Mouse (Mus musculus) midbrain, embryonic 14.5 days (tissue): Measurements from ENCODE around the gene Ckap2. TPM values are rescaled to one million over a fixed set of nuclear protein-coding genes. Genes with fewer than 3 reads are reported as not detected.
A peak's percentile ranks its signal among the peaks of the same experiment; 100 is the strongest.

ENCODE experiments used
- ATAC-seq: fragments of 200-750 bp; cut with Nextera tagmentation; 2 replicates; pipeline ENCODE4 v1.8.0; 2017; ENCODE audit warnings: moderate number of reproducible peaks, moderate library complexity; ENCODE audit not compliant: low FRiP score, low TSS enrichment
- DNase-seq: peaks from one replicate; pipeline ENCODE4 v3.0.0-alpha.2; 2015
- H3K27ac ChIP-seq: fragments of 300-500 bp; sonication (generic); replicated peaks from 2 replicates; pipeline ENCODE4 v1.5.1; 2014; ENCODE audit warnings: mild to moderate bottlenecking, low read depth, low read length, moderate library complexity
- H3K27me3 ChIP-seq: fragments of 300-500 bp; sonication (generic); 2 replicates; pipeline ENCODE4 v1.6.1; 2014; ENCODE audit warnings: low read length, control low read depth, mixed read lengths; ENCODE audit not compliant: control insufficient read depth, insufficient read depth
- H3K36me3 ChIP-seq: fragments of 300-500 bp; sonication (generic); 2 replicates; pipeline ENCODE4 v1.6.1; 2014; ENCODE audit warnings: low read length, control low read depth; ENCODE audit not compliant: control insufficient read depth, insufficient read depth
- H3K4me1 ChIP-seq: fragments of 300-500 bp; sonication (generic); 2 replicates; pipeline ENCODE4 v1.6.1; 2014; ENCODE audit warnings: mild to moderate bottlenecking, antibody characterized with exemption, low read length, control low read depth; ENCODE audit not compliant: control insufficient read depth, insufficient read depth
- H3K4me2 ChIP-seq: fragments of 300-500 bp; sonication (generic); 2 replicates; pipeline ENCODE4 v1.6.1; 2014; ENCODE audit warnings: mild to moderate bottlenecking, low read length, moderate library complexity
- H3K4me3 ChIP-seq: fragments of 300-500 bp; sonication (generic); replicated peaks from 2 replicates; pipeline ENCODE4 v1.5.1; 2014; ENCODE audit warnings: low read depth, low read length
- H3K9ac ChIP-seq: fragments of 300-500 bp; sonication (generic); replicated peaks from 2 replicates; pipeline ENCODE4 v1.6.1; 2014; ENCODE audit warnings: mild to moderate bottlenecking, low read length, moderate library complexity
- H3K9me3 ChIP-seq: fragments of 300-500 bp; sonication (generic); 2 replicates; pipeline ENCODE4 v1.6.1; 2016; ENCODE audit warnings: low read length, control low read depth, mixed read lengths; ENCODE audit not compliant: control insufficient read depth
- WGBS: fragments of 180-500 bp; shearing (Covaris S2); extraction: QIAGEN DNeasy Blood & Tissue Kit; methylation state at CpG from one replicate; pipeline ENCODE4 v1.1.7; 2014; 5-methylcytosine and 5-hydroxymethylcytosine counted together
- polyA plus RNA-seq: library from polyadenylated mRNA; unstranded; fragments of >200 nt; fragmentation: Nextera tagmentation; extraction: Ambion mirVana; gene quantifications from 2 replicates; pipeline ENCODE4 v1.2.1, GENCODE M21; 2014

The Ckap2 gene
- 8.3 and 15.5 TPM in 2 replicates for polyA plus RNA-seq

DNA sequence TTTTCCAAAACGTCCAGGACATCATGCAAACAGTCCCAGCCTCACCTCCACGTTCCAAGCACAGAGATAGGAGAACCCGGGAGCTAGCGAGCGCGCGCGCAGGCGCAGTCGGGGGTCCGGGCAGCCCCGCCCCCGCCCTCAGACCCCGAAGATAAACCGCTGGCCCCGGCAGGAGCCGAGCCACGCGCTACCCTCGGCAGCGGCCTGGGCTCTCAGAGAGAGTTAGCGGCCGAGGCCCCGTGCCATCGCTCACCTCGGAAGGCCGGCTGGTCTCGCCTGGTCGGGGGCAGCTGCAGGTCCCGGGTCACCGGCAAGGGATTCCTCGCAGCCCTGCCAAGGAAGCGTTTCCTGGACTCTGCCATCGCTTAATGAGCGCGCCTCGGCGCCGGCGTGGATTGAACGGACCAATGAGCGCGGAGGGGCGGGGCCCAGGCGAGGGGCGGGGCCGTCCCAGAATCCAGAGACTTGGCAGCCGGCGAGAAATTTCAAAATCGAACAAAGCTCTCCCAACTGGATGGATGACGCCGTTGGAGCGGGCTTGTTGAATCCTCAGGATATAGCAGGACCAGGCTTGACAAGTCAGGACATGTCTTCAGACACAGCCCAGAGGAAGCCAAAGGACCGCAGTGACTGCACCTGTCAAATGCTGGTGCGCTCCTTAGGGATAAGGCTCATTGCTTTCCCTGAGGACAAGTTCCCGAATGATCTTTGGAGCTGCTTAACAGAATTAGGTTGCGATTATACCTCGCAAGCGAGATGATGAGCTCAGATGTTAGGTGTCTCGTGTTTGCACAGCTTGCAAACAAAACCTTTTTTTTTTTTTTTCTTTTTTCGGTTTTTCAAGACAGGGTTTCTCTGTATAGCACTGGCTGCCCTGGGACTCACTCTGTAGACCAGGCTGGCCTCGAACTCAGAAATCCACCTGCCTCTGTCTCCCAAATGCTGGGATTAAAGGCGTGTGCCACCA, at the start of gene Ckap2:
Gene Ckap2 (minus strand): TSS at position 389 of the 967 bp plus-strand sequence.
- Histone ChIP-seq H3K36me3 (no peaks in the 10 kb centered on the region), H3K4me3 (peak within 1 kb of the TSS; percentile 79), H3K4me2 (peak within 1 kb of the TSS; percentile 82), H3K27me3 (no peaks in the 10 kb centered on the region), H3K27ac (peak within 1 kb of the TSS; percentile 82), H3K4me1 (peaks cover 3% of the 10 kb centered on the region; the same call in 1 of the 2 replicates), H3K9ac (peak within 1 kb of the TSS; percentile 65), H3K9me3 (no peaks in the 10 kb centered on the region)
- DNase-seq (peak; percentile 97), ATAC-seq (peak; percentile 98)
- whole genome bisulfite sequencing: 2% methylated on average over 63 of the region's 63 CpGs

- Histone ChIP-seq H3K9me3 (no peaks in the 10 kb centered on the region), H3K4me3 (no peak overlapping the region), H3K27ac (no peak overlapping the region), H3K27me3 (peaks cover 9% of the 10 kb centered on the region; the same call in 1 of the 2 replicates), H3K4me1 (peaks cover 7% of the 10 kb centered on the region; the same call in 1 of the 2 replicates), H3K9ac (no peak overlapping the region), H3K36me3 (no peaks in the 10 kb centered on the region), H3K4me2 (no peak overlapping the region)
- WGBS: 22% methylated on average over 7 of the region's 7 CpGs
- no peak for ATAC-seq
- DNase-seq: peak; percentile 14
Observed at GRCm38 (mm10) chr8:22228621-22229020, 43.0 kb upstream of the Ckap2 start.

GRCm38 (mm10) chr8:22227061-22227877, 41.6 kb upstream of the Ckap2 start, which contains the start of gene Thsd1:
TSS of gene Thsd1 (plus strand) at chr8:22227313.
- peak within 1 kb of the TSS; percentile 65 for H3K9ac ChIP-seq
- no peak within 1 kb of the TSS for H3K27ac ChIP-seq
- WGBS: under 1% methylated on average over 39 of the region's 39 CpGs
- H3K27me3 ChIP-seq: peaks cover 9% of the 10 kb centered on the region; the same call in 1 of the 2 replicates
- H3K9me3 ChIP-seq: no peaks in the 10 kb centered on the region
- H3K4me1 ChIP-seq: peaks cover 7% of the 10 kb centered on the region; the same call in 1 of the 2 replicates
- DNase-seq (peak; percentile 61), ATAC-seq (peak; percentile 76)
- no peaks in the 10 kb centered on the region; the same call in 1 of the 2 replicates for H3K36me3 ChIP-seq
- H3K4me2 ChIP-seq: peak within 1 kb of the TSS; percentile 98
- H3K4me3 ChIP-seq: peak within 1 kb of the TSS; percentile 48

DNA sequence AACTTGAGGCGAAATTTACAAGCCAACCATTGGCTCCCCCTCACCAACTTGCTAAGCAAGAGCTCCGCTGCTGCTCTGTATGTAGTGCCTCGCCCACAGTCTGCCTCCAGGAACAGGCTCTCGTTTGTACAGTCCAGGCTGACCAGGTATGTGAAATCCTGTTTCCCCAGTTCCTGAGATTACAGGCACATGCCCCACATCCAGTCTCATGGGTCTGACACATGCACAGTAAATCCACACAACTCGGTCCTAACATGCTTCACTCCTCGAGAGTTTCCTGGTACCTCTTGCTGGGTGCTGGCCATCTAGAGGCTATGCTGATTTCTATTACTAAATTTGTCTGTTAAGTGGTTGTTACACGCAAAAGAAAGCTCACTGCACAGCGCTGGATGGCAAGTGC, 40.7 kb upstream of the Ckap2 start:
- Histone ChIP-seq H3K4me1 (peaks cover 7% of the 10 kb centered on the region; the same call in 1 of the 2 replicates), H3K9ac (no peak overlapping the region), H3K4me2 (no peak overlapping the region), H3K36me3 (peaks cover 4% of the 10 kb centered on the region; the same call in 1 of the 2 replicates), H3K27ac (no peak overlapping the region), H3K27me3 (peaks cover 9% of the 10 kb centered on the region; the same call in 1 of the 2 replicates), H3K9me3 (no peaks in the 10 kb centered on the region), H3K4me3 (no peak overlapping the region)
- WGBS: 68% methylated on average over 8 of the region's 8 CpGs
- DNase-seq: no peak
- ATAC-seq: no peak

GRCm38 (mm10) chr8:22214826-22215225, 29.2 kb upstream of the Ckap2 start:
- no peaks in the 10 kb centered on the region for H3K9me3 ChIP-seq
- H3K9ac ChIP-seq: no peak overlapping the region
- DNase-seq (no peak), ATAC-seq (no peak)
- no peak overlapping the region for H3K4me2 ChIP-seq
- H3K27ac ChIP-seq: no peak overlapping the region
- H3K4me3 ChIP-seq: no peak overlapping the region
- H3K36me3 ChIP-seq: peaks cover 68% of the 10 kb centered on the region
- no peaks in the 10 kb centered on the region for H3K27me3 ChIP-seq
- 96% methylated on average over 10 of the region's 10 CpGs for WGBS
- H3K4me1 ChIP-seq: no peaks in the 10 kb centered on the region

DNA sequence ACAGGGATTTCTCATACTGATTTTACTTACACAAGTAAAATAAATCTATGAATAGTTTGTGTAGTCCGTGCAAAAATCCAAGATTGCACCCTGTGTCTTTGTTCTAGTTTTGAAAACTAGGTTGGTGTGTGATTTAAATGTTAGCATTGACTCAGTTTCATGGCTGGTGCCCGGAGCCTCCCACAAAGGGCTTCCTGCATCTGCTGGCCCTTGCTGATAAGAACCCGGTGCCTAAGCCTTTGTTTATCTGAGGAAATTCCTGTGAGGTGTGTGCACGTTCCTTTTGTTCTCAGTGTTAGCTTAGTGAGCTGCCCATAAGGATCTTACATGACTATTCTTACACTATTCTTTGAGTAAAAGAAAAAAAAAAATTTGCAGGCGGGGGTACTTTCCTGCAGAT, 23.4 kb upstream of the Ckap2 start:
- Histone ChIP-seq H3K36me3 (peaks cover 43% of the 10 kb centered on the region), H3K4me3 (no peak overlapping the region), H3K4me1 (no peaks in the 10 kb centered on the region), H3K9ac (no peak overlapping the region), H3K27me3 (no peaks in the 10 kb centered on the region), H3K9me3 (no peaks in the 10 kb centered on the region), H3K4me2 (no peak overlapping the region), H3K27ac (no peak overlapping the region)
- no peak for ATAC-seq
- 63% methylated on average over 5 of the region's 5 CpGs for WGBS
- no peak for DNase-seq

- H3K36me3 ChIP-seq: peaks cover 49% of the 10 kb centered on the region
- DNase-seq (no peak), ATAC-seq (no peak)
- 91% methylated on average over 4 of the region's 4 CpGs for WGBS
- no peak overlapping the region for H3K4me2 ChIP-seq
- no peaks in the 10 kb centered on the region for H3K9me3 ChIP-seq
- H3K9ac ChIP-seq: no peak overlapping the region
- H3K4me3 ChIP-seq: no peak overlapping the region
- H3K27ac ChIP-seq: no peak overlapping the region
- no peaks in the 10 kb centered on the region for H3K27me3 ChIP-seq
- no peaks in the 10 kb centered on the region for H3K4me1 ChIP-seq
Observed at GRCm38 (mm10) chr8:22207535-22207934, 21.9 kb upstream of the Ckap2 start.

DNA sequence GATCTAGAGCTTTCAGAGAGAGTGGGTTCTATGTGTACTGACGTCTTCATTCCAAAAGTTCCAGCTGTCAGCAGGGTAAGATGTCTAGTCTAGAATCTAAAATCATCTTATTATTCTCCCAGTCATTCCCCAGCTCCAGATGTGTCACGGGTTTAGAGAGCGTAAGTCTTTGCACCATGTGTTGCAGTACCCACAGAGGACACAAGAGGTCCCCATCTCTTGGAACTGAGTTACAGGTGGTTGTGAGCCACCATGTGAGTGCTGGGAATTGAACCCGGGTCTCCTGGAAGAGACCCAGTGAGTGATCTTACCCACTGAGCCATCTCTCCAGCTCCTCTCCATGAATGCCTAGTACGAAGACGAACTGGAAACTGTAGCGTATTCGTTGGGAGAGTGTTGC, 13.9 kb upstream of the Ckap2 start:
- Histone ChIP-seq H3K27me3 (no peaks in the 10 kb centered on the region), H3K27ac (no peak overlapping the region), H3K4me3 (no peak overlapping the region), H3K4me1 (peaks cover 4% of the 10 kb centered on the region), H3K9ac (no peak overlapping the region), H3K36me3 (peaks cover 38% of the 10 kb centered on the region), H3K4me2 (no peak overlapping the region), H3K9me3 (no peaks in the 10 kb centered on the region)
- WGBS: 97% methylated on average over 8 of the region's 8 CpGs
- DNase-seq (no peak), ATAC-seq (no peak)
